Mouse (Mus musculus): ENCODE measurements around the gene Krtap1-4.
"Not testable (repeated sequence)": the region's sequence is repeated elsewhere in the genome, so short reads cannot be mapped to it uniquely, and the experiment has no call there.

The Krtap1-4 gene

GRCm38 (mm10) chr11:99583245-99583704 lies at the start of gene Krtap1-4:
TSS of gene Krtap1-4 (minus strand) at chr11:99583654.
- DNase-seq: no peak

- no peak for DNase-seq
Observed at GRCm38 (mm10) chr11:99630890-99631289, 47.4 kb upstream of the Krtap1-4 start.

GRCm38 (mm10) chr11:99628138-99628537 lies 44.7 kb upstream of the Krtap1-4 start, which contains the start of gene Krtap4-1:
TSS of gene Krtap4-1 (minus strand) at chr11:99628238.
- no peak for DNase-seq

- DNase-seq: no peak
Observed at GRCm38 (mm10) chr11:99620335-99620734, 36.9 kb upstream of the Krtap1-4 start, which contains the start of gene Gm11562. TSS of gene Gm11562 (minus strand) at chr11:99620435.

- no peak for DNase-seq
Observed at GRCm38 (mm10) chr11:99614796-99615363, 31.4 kb upstream of the Krtap1-4 start, which contains the start of gene Krtap2-4. TSS of gene Krtap2-4 (minus strand) at chr11:99614846.

GRCm38 (mm10) chr11:99610089-99610488 lies 26.6 kb upstream of the Krtap1-4 start, which contains the start of gene Gm11937:
TSS of gene Gm11937 (minus strand) at chr11:99610189.
- DNase-seq: not testable (repeated sequence)

GRCm38 (mm10) chr11:99609126-99609525 lies 25.7 kb upstream of the Krtap1-4 start:
- DNase-seq: no peak

GRCm38 (mm10) chr11:99603208-99603607 lies 19.8 kb upstream of the Krtap1-4 start, which contains the start of gene Gm11938:
TSS of gene Gm11938 (minus strand) at chr11:99603308.
- DNase-seq: not testable (repeated sequence)

GRCm38 (mm10) chr11:99597742-99598141 lies 14.3 kb upstream of the Krtap1-4 start, which contains the start of gene Krtap9-3:
TSS of gene Krtap9-3 (minus strand) at chr11:99598105.
- not testable (repeated sequence) for DNase-seq

GRCm38 (mm10) chr11:99590981-99591380 lies 7.5 kb upstream of the Krtap1-4 start, which contains the start of gene Krtap1-3:
TSS of gene Krtap1-3 (minus strand) at chr11:99591339.
- no peak for DNase-seq

- DNase-seq: no peak
Observed at GRCm38 (mm10) chr11:99585096-99585495, 1.6 kb upstream of the Krtap1-4 start.

- peak; percentile 32 for DNase-seq
Observed at GRCm38 (mm10) chr11:99581564-99581963, 1.9 kb downstream of the Krtap1-4 start.

- DNase-seq: no peak
Observed at GRCm38 (mm10) chr11:99581051-99581450, 2.4 kb downstream of the Krtap1-4 start.

GRCm38 (mm10) chr11:99580636-99581035 lies 2.8 kb downstream of the Krtap1-4 start, which contains the start of gene Krtap1-5:
TSS of gene Krtap1-5 (minus strand) at chr11:99581016.
- no peak for DNase-seq

GRCm38 (mm10) chr11:99574106-99574505 lies 9.3 kb downstream of the Krtap1-4 start:
- DNase-seq: peak; percentile 84

- no peak for DNase-seq
Observed at GRCm38 (mm10) chr11:99573164-99573563, 10.3 kb downstream of the Krtap1-4 start.

GRCm38 (mm10) chr11:99566530-99566929 lies 16.9 kb downstream of the Krtap1-4 start, which contains the start of gene Krtap3-1:
TSS of gene Krtap3-1 (minus strand) at chr11:99566630.
- no peak for DNase-seq

GRCm38 (mm10) chr11:99562580-99562979 lies 20.9 kb downstream of the Krtap1-4 start:
- DNase-seq: no peak

- DNase-seq: no peak
Observed at GRCm38 (mm10) chr11:99559366-99559765, 24.1 kb downstream of the Krtap1-4 start, which contains the start of gene Gm11939. TSS of gene Gm11939 (minus strand) at chr11:99559466.

- peak; percentile 5 for DNase-seq
Observed at GRCm38 (mm10) chr11:99557976-99558745, 25.3 kb downstream of the Krtap1-4 start.

GRCm38 (mm10) chr11:99556753-99557152 lies 26.7 kb downstream of the Krtap1-4 start, which contains the start of gene Krtap3-2:
TSS of gene Krtap3-2 (minus strand) at chr11:99556853.
- no peak for DNase-seq

GRCm38 (mm10) chr11:99556195-99556594 lies 27.3 kb downstream of the Krtap1-4 start:
- DNase-seq: no peak

- DNase-seq: no peak
Observed at GRCm38 (mm10) chr11:99550765-99551164, 32.7 kb downstream of the Krtap1-4 start, which contains the start of gene Krtap3-3. TSS of gene Krtap3-3 (minus strand) at chr11:99550865.

All from lung, postnatal 36 days (tissue).